Mouse (Mus musculus): Measurements from ENCODE around the gene Naxd.

DNA sequence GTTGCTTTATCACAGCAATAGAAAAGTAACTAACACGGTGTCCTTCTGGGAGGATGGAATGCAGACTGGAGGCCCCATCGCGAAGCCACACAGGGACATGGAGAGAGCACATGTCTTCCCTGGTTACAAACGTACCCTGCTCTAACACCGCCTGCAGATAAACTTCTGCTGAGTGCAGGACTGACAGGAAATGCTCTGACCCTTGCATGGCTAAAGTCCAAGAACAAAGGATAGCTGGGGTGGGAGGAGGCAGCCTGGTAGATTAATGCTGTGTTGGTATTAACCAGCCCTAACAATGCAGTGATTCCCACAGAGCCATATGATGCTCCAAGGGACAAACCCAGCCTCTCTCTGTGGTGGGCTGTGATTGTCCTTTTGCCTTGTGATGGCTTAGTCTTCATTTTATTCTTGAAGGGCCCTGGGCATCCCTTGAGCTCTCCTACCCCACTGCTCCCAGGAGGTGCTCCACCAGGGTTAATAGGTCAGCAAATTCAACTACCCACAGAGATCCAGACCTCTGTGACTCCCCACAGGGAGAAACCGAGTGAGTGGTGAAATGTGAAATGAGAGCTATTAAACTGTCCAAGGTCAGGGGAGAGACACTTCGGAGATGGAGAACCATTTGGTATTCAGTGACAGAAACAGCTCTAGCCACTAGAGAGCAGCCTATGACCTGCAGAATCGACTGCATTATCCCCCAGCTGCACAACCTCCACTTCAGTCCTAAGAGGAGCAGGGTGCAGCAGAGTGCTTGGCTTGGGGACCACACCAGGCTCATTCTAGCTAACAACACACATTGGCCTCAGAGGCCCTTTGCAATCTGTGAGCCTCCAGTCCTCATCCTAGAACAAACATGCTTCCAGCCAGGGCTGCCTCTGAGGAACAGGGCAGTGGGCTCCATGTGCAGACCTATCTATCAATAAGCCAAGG lies 46.9 kb upstream of the Naxd start:
- TF ChIP-seq CTCF (IDR thresholded peaks at IDR 0.05; ENCODE audit: low read depth, low read length) (peak; percentile 54), POLR2A (IDR thresholded peaks at IDR 0.05; ENCODE audit: insufficient read depth, low read length) (no peak)

Measured in ES-Bruce4 (cell line).